Mouse (Mus musculus) megakaryocyte, embryonic 14.5 days (primary cell): ENCODE data around the gene Naip5.
"Not testable (repeated sequence)": the region's sequence is repeated elsewhere in the genome, so short reads cannot be mapped to it uniquely, and the experiment has no call there.

Source experiments
- FLI1 ChIP-seq: IDR thresholded peaks from 2 replicates; pipeline ENCODE4 v1.6.1; 2012; ENCODE audit warnings: low read length, inconsistent platforms, mixed read lengths
- GATA1 ChIP-seq: IDR thresholded peaks from 3 replicates; pipeline ENCODE4 v1.6.1; 2012; ENCODE audit warnings: mixed read lengths, low read length, inconsistent platforms, borderline replicate concordance

DNA sequence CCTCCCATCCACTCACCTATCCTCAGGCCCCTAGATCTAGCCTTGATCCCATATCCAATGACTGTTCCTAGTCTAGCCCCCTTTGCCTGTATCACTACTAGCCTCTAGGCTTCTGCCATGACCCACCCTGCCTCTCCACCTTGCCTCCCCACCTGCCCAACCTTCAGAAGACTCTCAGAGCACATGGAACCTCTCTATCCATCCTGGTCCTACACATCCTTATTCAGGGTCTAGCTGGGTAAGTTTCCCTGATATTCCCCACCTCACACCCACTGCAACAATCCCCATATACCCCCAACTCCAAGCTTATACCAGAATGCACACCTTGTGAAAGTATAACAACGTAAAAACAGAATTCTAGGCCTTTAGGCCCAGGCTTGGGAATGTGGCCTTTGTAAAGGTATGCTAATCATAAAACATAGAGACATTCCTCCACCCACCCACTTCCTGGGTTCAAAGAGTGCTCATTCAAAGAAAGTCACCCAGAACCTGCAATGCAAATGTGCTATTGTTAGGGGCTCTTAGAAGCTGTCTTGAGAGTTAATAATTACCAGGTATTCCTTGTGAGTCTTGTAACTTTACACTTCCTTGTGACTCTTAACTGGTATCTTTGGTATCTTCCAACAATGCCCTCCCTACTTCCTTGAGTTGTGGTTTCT lies 25.5 kb upstream of the Naip5 start:
- not testable (repeated sequence) for TF ChIP-seq GATA1, FLI1
